Mouse (Mus musculus) frontal cortex, adult 2 months (tissue): ENCODE measurements around the gene Sirt3. TPM values are rescaled to one million over a fixed set of nuclear protein-coding genes. Genes with fewer than 3 reads are reported as not detected.
A peak's percentile ranks its signal among the peaks of the same experiment; 100 is the strongest.
"Not testable (repeated sequence)": the region's sequence is repeated elsewhere in the genome, so short reads cannot be mapped to it uniquely, and the experiment has no call there.

Source experiments
- DNase-seq, 2 experiments: peaks; one replicate each; pipeline ENCODE4 v3.0.0; 2022; ENCODE audit warnings: low spot score in 1 of 2; ENCODE audit errors: extremely low spot score in 1 of 2
- polyA plus RNA-seq: library from polyadenylated mRNA; depleted of rRNA; stranded (reverse); fragments of >200 nt; gene quantifications from 2 replicates; pipeline ENCODE4 v1.2.3, GENCODE M21; 2012

Sirt3 gene
- polyA plus RNA-seq, 1 experiment, result 137 TPM

- no peak for DNase-seq
Measured at GRCm38 (mm10) chr7:140899121-140899520, 17.0 kb upstream of the Sirt3 start.

GRCm38 (mm10) chr7:140897863-140898262, 15.8 kb upstream of the Sirt3 start:
- no peak for DNase-seq

GRCm38 (mm10) chr7:140894611-140895010, 12.5 kb upstream of the Sirt3 start:
- no peak for DNase-seq

- DNase-seq, result no peak
Measured at GRCm38 (mm10) chr7:140894031-140894430, 11.9 kb upstream of the Sirt3 start.

GRCm38 (mm10) chr7:140890636-140891035, 8.5 kb upstream of the Sirt3 start:
- DNase-seq, result not testable (repeated sequence)

GRCm38 (mm10) chr7:140882469-140882803, 327 bp upstream of the Sirt3 start:
- no peak for DNase-seq

- DNase-seq, result peak in 1 of 2 experiments; percentile 22
Measured at GRCm38 (mm10) chr7:140880865-140881515, 1.1 kb downstream of the Sirt3 start.

GRCm38 (mm10) chr7:140880419-140880818, 1.7 kb downstream of the Sirt3 start:
- DNase-seq, result no peak

GRCm38 (mm10) chr7:140879355-140879754, 2.8 kb downstream of the Sirt3 start:
- no peak for DNase-seq

GRCm38 (mm10) chr7:140877364-140877763, 4.7 kb downstream of the Sirt3 start:
- no peak for DNase-seq

GRCm38 (mm10) chr7:140874224-140874623, 7.9 kb downstream of the Sirt3 start:
- DNase-seq, result no peak

- no peak for DNase-seq
Measured at GRCm38 (mm10) chr7:140864761-140865160, 17.3 kb downstream of the Sirt3 start.

GRCm38 (mm10) chr7:140860728-140861127, 21.4 kb downstream of the Sirt3 start:
- no peak for DNase-seq

- no peak for DNase-seq
Measured at GRCm38 (mm10) chr7:140859997-140860396, 22.1 kb downstream of the Sirt3 start.

- DNase-seq, result no peak
Measured at GRCm38 (mm10) chr7:140858746-140859145, 23.4 kb downstream of the Sirt3 start.

- no peak for DNase-seq
Measured at GRCm38 (mm10) chr7:140857550-140858505, 24.3 kb downstream of the Sirt3 start, which contains the start of gene Bet1l. Gene Bet1l (minus strand): TSS chr7:140857577.

- peak; percentile 81 to 90 for DNase-seq
Measured at GRCm38 (mm10) chr7:140856785-140857549, 25.1 kb downstream of the Sirt3 start, which contains the start of gene Ric8a. Gene Ric8a (plus strand): TSS chr7:140856957.

- peak; percentile 86 to 88 for DNase-seq
Measured at GRCm38 (mm10) chr7:140855860-140856784, 26.0 kb downstream of the Sirt3 start, which contains the start of gene Gm45785. Gene Gm45785 (minus strand): TSS chr7:140856331.

GRCm38 (mm10) chr7:140855181-140855580, 26.9 kb downstream of the Sirt3 start:
- DNase-seq, result no peak

GRCm38 (mm10) chr7:140854483-140854882, 27.6 kb downstream of the Sirt3 start:
- no peak for DNase-seq
